Mouse (Mus musculus): ENCODE data around the gene Rin2. TPM values are rescaled to one million over a fixed set of nuclear protein-coding genes. Genes with fewer than 3 reads are reported as not detected.
A peak's percentile ranks its signal among the peaks of the same experiment; 100 is the strongest.

The Rin2 gene
- polyA plus RNA-seq, 1 experiment from 2014 or later: 37.9 TPM

GRCm38 (mm10) chr2:145822783-145823729 is 148.0 kb downstream of the Rin2 start:
- 58% methylated on average over 3 of the region's 3 CpGs for WGBS
- Histone ChIP-seq H3K4me1 (replicated peaks; ENCODE audit: control insufficient read depth, insufficient read depth, low read length) (peaks cover 7% of the 10 kb centered on the region; the same call in 1 of the 2 replicates), H3K27ac (ENCODE audit: low read length) (no peak overlapping the region), H3K9me3 (ENCODE audit: control insufficient read depth, low read length) (no peaks in the 10 kb centered on the region), H3K9ac (ENCODE audit: low read length) (no peak overlapping the region), H3K36me3 (ENCODE audit: control insufficient read depth, insufficient read depth, low read length) (no peaks in the 10 kb centered on the region), H3K4me3 (ENCODE audit: low read length) (no peak overlapping the region), H3K27me3 (ENCODE audit: control insufficient read depth, insufficient read depth, low read depth, low read length) (no peaks in the 10 kb centered on the region), H3K4me2 (ENCODE audit: low read depth, low read length) (0 out of 2 replicates have a peak overlapping the region, but pooled peaks have one; percentile 1)
- ATAC-seq (ENCODE audit: low read depth): peak; percentile 69

- no peaks in the 10 kb centered on the region for H3K36me3 ChIP-seq (ENCODE audit: control insufficient read depth, insufficient read depth, low read length)
- WGBS: 91% methylated on average over 3 of the region's 3 CpGs
Measured at GRCm38 (mm10) chr2:145824749-145825148, 149.7 kb downstream of the Rin2 start.

GRCm38 (mm10) chr2:145825221-145825620 is 150.2 kb downstream of the Rin2 start:
- Histone ChIP-seq H3K36me3 (ENCODE audit: control insufficient read depth, insufficient read depth, low read length) (no peaks in the 10 kb centered on the region), H3K4me2 (ENCODE audit: low read depth, low read length) (no peak overlapping the region), H3K27me3 (ENCODE audit: control insufficient read depth, insufficient read depth, low read depth, low read length) (no peaks in the 10 kb centered on the region), H3K4me3 (ENCODE audit: low read length) (no peak overlapping the region), H3K27ac (ENCODE audit: low read length) (no peak overlapping the region), H3K9ac (ENCODE audit: low read length) (no peak overlapping the region), H3K9me3 (ENCODE audit: control insufficient read depth, low read length) (no peaks in the 10 kb centered on the region), H3K4me1 (replicated peaks; ENCODE audit: control insufficient read depth, insufficient read depth, low read length) (peaks cover 7% of the 10 kb centered on the region; the same call in 1 of the 2 replicates)
- WGBS: 95% methylated on average over 10 of the region's 10 CpGs
- no peak for ATAC-seq (ENCODE audit: low read depth)

More at GRCm38 (mm10) chr2:145824749-145825148, 149.7 kb downstream of the Rin2 start:
- H3K4me3 ChIP-seq (ENCODE audit: low read length): no peak overlapping the region
- H3K9ac ChIP-seq (ENCODE audit: low read length): no peak overlapping the region
- H3K27ac ChIP-seq (ENCODE audit: low read length): no peak overlapping the region
- no peak for ATAC-seq (ENCODE audit: low read depth)
- H3K4me1 ChIP-seq (replicated peaks; ENCODE audit: control insufficient read depth, insufficient read depth, low read length): peaks cover 7% of the 10 kb centered on the region; the same call in 1 of the 2 replicates
- no peaks in the 10 kb centered on the region for H3K9me3 ChIP-seq (ENCODE audit: control insufficient read depth, low read length)
- no peaks in the 10 kb centered on the region for H3K27me3 ChIP-seq (ENCODE audit: control insufficient read depth, insufficient read depth, low read depth, low read length)
- H3K4me2 ChIP-seq (ENCODE audit: low read depth, low read length): no peak overlapping the region

GRCm38 (mm10) chr2:145827930-145828329 is 152.9 kb downstream of the Rin2 start:
- H3K27ac ChIP-seq (ENCODE audit: low read length): no peak overlapping the region

GRCm38 (mm10) chr2:145828603-145829002 is 153.6 kb downstream of the Rin2 start:
- Histone ChIP-seq H3K9me3 (ENCODE audit: control insufficient read depth, low read length) (no peaks in the 10 kb centered on the region), H3K4me1 (replicated peaks; ENCODE audit: control insufficient read depth, insufficient read depth, low read length) (peaks cover 3% of the 10 kb centered on the region), H3K4me3 (ENCODE audit: low read length) (no peak overlapping the region), H3K9ac (ENCODE audit: low read length) (no peak overlapping the region), H3K27me3 (ENCODE audit: control insufficient read depth, insufficient read depth, low read depth, low read length) (no peaks in the 10 kb centered on the region), H3K27ac (ENCODE audit: low read length) (no peak overlapping the region), H3K4me2 (ENCODE audit: low read depth, low read length) (no peak overlapping the region), H3K36me3 (ENCODE audit: control insufficient read depth, insufficient read depth, low read length) (no peaks in the 10 kb centered on the region)
- WGBS: 83% methylated on average over 3 of the region's 3 CpGs
- no peak for ATAC-seq (ENCODE audit: low read depth)

More at GRCm38 (mm10) chr2:145827930-145828329, 152.9 kb downstream of the Rin2 start:
- Histone ChIP-seq H3K36me3 (ENCODE audit: control insufficient read depth, insufficient read depth, low read length) (no peaks in the 10 kb centered on the region), H3K9me3 (ENCODE audit: control insufficient read depth, low read length) (no peaks in the 10 kb centered on the region), H3K4me3 (ENCODE audit: low read length) (no peak overlapping the region), H3K9ac (ENCODE audit: low read length) (no peak overlapping the region), H3K27me3 (ENCODE audit: control insufficient read depth, insufficient read depth, low read depth, low read length) (no peaks in the 10 kb centered on the region), H3K4me2 (ENCODE audit: low read depth, low read length) (no peak overlapping the region), H3K4me1 (replicated peaks; ENCODE audit: control insufficient read depth, insufficient read depth, low read length) (peaks cover 5% of the 10 kb centered on the region)
- no peak for ATAC-seq (ENCODE audit: low read depth)
- WGBS: 73% methylated on average over 2 of the region's 2 CpGs

- no peaks in the 10 kb centered on the region for H3K36me3 ChIP-seq (ENCODE audit: control insufficient read depth, insufficient read depth, low read length)
- no peaks in the 10 kb centered on the region for H3K27me3 ChIP-seq (ENCODE audit: control insufficient read depth, insufficient read depth, low read depth, low read length)
- no peaks in the 10 kb centered on the region for H3K9me3 ChIP-seq (ENCODE audit: control insufficient read depth, low read length)
- no peak for ATAC-seq (ENCODE audit: low read depth)
- H3K4me2 ChIP-seq (ENCODE audit: low read depth, low read length): no peak overlapping the region
- 71% methylated on average over 4 of the region's 4 CpGs for WGBS
- peaks cover 3% of the 10 kb centered on the region for H3K4me1 ChIP-seq (replicated peaks; ENCODE audit: control insufficient read depth, insufficient read depth, low read length)
- no peak overlapping the region for H3K9ac ChIP-seq (ENCODE audit: low read length)
- H3K27ac ChIP-seq (ENCODE audit: low read length): no peak overlapping the region
- no peak overlapping the region for H3K4me3 ChIP-seq (ENCODE audit: low read length)
Measured at GRCm38 (mm10) chr2:145829231-145829630, 154.2 kb downstream of the Rin2 start.

- no peaks in the 10 kb centered on the region for H3K9me3 ChIP-seq (ENCODE audit: control insufficient read depth, low read length)
- no peak overlapping the region for H3K9ac ChIP-seq (ENCODE audit: low read length)
- no peaks in the 10 kb centered on the region for H3K36me3 ChIP-seq (ENCODE audit: control insufficient read depth, insufficient read depth, low read length)
- no peak overlapping the region for H3K4me3 ChIP-seq (ENCODE audit: low read length)
- WGBS: 75% methylated on average over 3 of the region's 3 CpGs
- no peak overlapping the region for H3K27ac ChIP-seq (ENCODE audit: low read length)
- ATAC-seq (ENCODE audit: low read depth): no peak
- peaks cover 3% of the 10 kb centered on the region for H3K4me1 ChIP-seq (replicated peaks; ENCODE audit: control insufficient read depth, insufficient read depth, low read length)
- H3K27me3 ChIP-seq (ENCODE audit: control insufficient read depth, insufficient read depth, low read depth, low read length): no peaks in the 10 kb centered on the region
- H3K4me2 ChIP-seq (ENCODE audit: low read depth, low read length): no peak overlapping the region
Measured at GRCm38 (mm10) chr2:145830417-145830816, 155.4 kb downstream of the Rin2 start.

- peak; percentile 94 for ATAC-seq (ENCODE audit: low read depth)
- H3K9ac ChIP-seq (ENCODE audit: low read length): peak overlapping the region; percentile 12; the same call in 1 of the 2 replicates
- 38% methylated on average over 17 of the region's 17 CpGs for WGBS
- H3K9me3 ChIP-seq (ENCODE audit: control insufficient read depth, low read length): no peaks in the 10 kb centered on the region
- no peaks in the 10 kb centered on the region for H3K27me3 ChIP-seq (ENCODE audit: control insufficient read depth, insufficient read depth, low read depth, low read length)
- peak overlapping the region; percentile 87 for H3K27ac ChIP-seq (ENCODE audit: low read length)
- peaks cover 3% of the 10 kb centered on the region for H3K4me1 ChIP-seq (replicated peaks; ENCODE audit: control insufficient read depth, insufficient read depth, low read length)
- H3K4me3 ChIP-seq (ENCODE audit: low read length): no peak overlapping the region
- H3K36me3 ChIP-seq (ENCODE audit: control insufficient read depth, insufficient read depth, low read length): no peaks in the 10 kb centered on the region
- H3K4me2 ChIP-seq (ENCODE audit: low read depth, low read length): peak overlapping the region; percentile 39
Measured at GRCm38 (mm10) chr2:145831949-145832835, 157.2 kb downstream of the Rin2 start.

GRCm38 (mm10) chr2:145832836-145833221 is 157.8 kb downstream of the Rin2 start:
- Histone ChIP-seq H3K9ac (ENCODE audit: low read length) (0 out of 2 replicates have a peak overlapping the region, but pooled peaks have one; percentile 12), H3K27ac (ENCODE audit: low read length) (peak overlapping the region; percentile 87), H3K4me1 (replicated peaks; ENCODE audit: control insufficient read depth, insufficient read depth, low read length) (peaks cover 3% of the 10 kb centered on the region), H3K4me3 (ENCODE audit: low read length) (no peak overlapping the region), H3K4me2 (ENCODE audit: low read depth, low read length) (peak overlapping the region; percentile 39), H3K36me3 (ENCODE audit: control insufficient read depth, insufficient read depth, low read length) (no peaks in the 10 kb centered on the region), H3K9me3 (ENCODE audit: control insufficient read depth, low read length) (no peaks in the 10 kb centered on the region), H3K27me3 (ENCODE audit: control insufficient read depth, insufficient read depth, low read depth, low read length) (no peaks in the 10 kb centered on the region)
- 61% methylated on average over 5 of the region's 5 CpGs for WGBS
- no peak for ATAC-seq (ENCODE audit: low read depth)
